Mouse (Mus musculus) heart, adult 9 months (tissue): ENCODE data around the gene Unc119.
A peak's percentile ranks its signal among the peaks of the same experiment; 100 is the strongest.

Experiments
- DNase-seq, 2 experiments: peaks; one replicate each; pipeline ENCODE4 v3.0.0; 2022; ENCODE audit warnings: low spot score in 2 of 2

The Unc119 gene

DNA sequence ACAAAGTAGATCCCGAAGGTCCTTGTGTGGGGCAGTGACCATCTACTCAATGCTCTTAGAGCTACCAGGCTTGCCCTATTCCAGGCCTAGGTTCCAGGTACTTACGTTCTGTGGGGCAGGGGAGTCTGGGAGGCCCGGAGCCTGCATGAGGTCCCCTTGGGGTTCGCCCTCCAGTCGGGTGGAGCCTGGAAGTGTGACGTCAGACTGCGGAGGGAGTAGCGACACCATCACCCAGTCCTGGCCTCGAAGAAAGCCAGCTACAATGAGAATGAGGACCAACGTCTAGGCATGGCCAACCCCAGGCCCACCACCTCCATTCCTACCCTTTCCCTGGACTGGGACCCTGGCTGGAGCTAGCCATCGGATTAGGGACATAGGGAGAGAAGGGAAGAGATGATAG lies 28.4 kb downstream of the Unc119 start:
- DNase-seq, result no peak

DNA sequence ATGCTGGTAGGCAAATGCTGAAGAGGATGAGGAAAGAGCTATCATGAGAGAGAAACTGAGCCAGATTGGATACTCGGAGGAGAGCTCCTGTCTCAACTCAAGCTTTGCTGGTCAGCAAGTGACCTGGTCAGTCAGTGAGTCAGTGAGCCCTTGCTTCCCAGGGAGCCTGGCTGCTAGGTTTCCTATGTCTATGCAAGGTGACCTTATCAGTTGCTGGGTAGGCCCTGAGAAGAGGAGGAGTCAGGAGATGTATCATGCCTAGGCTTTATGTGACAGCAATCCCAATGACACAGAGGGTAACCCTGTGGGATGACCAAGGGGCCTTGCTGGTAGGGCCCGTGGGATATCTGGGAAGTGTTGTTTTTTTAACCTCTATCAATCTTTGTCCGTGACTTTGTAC lies 28.9 kb downstream of the Unc119 start:
- DNase-seq, result no peak

GRCm38 (mm10) chr11:78372610-78373009 lies 29.3 kb downstream of the Unc119 start:
- DNase-seq, result no peak

DNA sequence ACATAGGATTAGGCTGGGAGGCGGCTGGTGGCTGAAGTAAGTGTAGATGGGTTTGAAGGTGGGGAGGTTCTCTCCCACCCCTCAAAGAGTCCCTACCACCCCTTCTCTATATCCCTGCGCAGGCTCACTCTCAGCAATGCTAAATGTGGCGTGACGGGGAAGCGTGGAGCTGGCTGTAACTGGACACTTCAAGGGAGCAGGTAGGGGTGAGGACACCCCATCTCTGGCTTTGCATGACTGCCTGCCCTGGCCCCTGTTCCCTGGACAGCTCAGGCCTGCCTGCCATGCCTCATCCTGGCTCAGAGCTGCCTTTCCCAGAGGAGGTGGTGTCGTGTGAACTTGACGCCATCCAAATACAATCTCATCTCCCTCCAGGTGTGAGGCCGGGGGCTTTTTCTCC lies 30.9 kb downstream of the Unc119 start:
- no peak for DNase-seq

GRCm38 (mm10) chr11:78377549-78378159 lies 34.4 kb downstream of the Unc119 start:
- DNase-seq, result no peak

DNA sequence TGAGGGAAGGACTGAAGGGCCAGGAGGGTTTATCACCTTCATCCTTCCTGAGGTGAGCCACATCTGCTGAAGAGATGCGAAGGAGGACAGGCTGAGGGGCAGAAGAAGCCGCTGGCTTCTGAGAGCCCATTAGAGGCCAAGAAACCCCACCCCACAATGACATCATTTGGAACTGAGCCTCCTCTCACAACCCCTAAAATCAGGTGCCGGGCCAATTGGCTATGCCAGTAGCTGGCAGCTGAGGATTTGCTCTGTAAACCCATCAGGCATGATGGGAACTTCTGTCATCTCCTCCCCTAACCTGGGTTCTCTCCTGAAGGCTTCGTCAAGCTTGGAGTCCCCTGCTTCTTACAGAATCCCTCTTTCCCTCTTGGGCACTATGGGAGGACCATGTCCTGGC lies 37.1 kb downstream of the Unc119 start:
- no peak for DNase-seq

- DNase-seq, result no peak
Measured at GRCm38 (mm10) chr11:78380996-78381395, 37.7 kb downstream of the Unc119 start.

- no peak for DNase-seq
Measured at GRCm38 (mm10) chr11:78382286-78382685, 39.0 kb downstream of the Unc119 start.

GRCm38 (mm10) chr11:78382701-78383100 lies 39.4 kb downstream of the Unc119 start:
- no peak for DNase-seq

GRCm38 (mm10) chr11:78385776-78386175 lies 42.5 kb downstream of the Unc119 start:
- no peak for DNase-seq

- no peak for DNase-seq
Measured at GRCm38 (mm10) chr11:78386508-78387043, 43.3 kb downstream of the Unc119 start, which contains the start of gene Foxn1. Gene Foxn1, minus strand, starts transcription at chr11:78386558.

DNA sequence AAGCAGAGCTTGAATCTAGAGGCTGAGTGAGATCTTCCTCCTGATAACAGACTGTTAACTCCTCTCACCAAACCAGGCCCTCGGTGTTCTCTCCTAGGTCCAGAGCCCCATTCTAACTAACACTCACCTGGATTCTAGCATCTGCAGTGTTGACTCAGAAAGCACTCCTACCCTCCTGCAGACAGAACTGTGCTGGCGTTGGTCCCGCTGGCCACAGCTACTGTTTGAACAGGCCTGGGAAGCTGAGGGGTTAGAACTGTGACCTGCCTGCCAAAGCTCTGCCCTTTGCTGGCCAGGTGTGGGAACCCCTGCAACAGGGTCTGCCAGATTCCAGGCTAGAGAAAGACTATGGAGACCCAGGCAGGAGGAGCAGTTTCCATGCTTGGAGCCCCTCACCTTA lies 49.4 kb downstream of the Unc119 start:
- no peak for DNase-seq

GRCm38 (mm10) chr11:78396950-78397349 lies 53.7 kb downstream of the Unc119 start:
- no peak for DNase-seq

GRCm38 (mm10) chr11:78397397-78397796 lies 54.1 kb downstream of the Unc119 start:
- peak in 1 of 2 experiments; percentile 10 for DNase-seq

DNA sequence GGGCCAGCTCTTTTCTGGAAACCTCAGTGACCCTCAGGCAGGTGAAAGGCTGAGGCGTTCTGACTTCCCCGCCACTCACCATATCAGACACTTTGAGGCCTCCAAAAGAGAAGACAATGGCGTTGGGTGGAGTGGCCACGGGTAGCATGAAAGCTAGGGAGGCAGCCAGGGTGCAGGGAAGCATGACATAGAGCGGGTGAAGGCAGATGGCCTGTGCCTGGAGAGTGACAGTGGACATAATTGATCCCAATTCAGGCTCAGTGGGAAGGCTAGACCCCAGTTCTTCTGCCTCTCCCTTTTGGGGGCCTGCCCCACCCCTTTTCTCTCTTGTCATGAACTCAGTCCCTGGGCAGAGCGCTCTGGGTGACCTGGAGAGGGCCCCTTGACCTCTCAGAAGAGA lies 54.9 kb downstream of the Unc119 start:
- DNase-seq, result no peak
